Comparison of ENCODE assay signal across 8 mouse cellular contexts in genomic region chr19:47538801-47539200, GRCm38 (mm10). TPM values are rescaled to one million over a fixed set of nuclear protein-coding genes. Genes with fewer than 3 reads are reported as not detected.
DNase-seq lines count a peak whose midpoint lies in the region; ATAC-seq lines count a peak whose summit lies in the region.

No protein-coding gene starts in this region.

- H3K36me3 ChIP-seq in intestine, embryonic 16.5 days (ENCODE audit: control insufficient read depth, insufficient read depth, low read length) = no peaks in the 10 kb centered on the region
- no peaks in the 10 kb centered on the region for H3K36me3 ChIP-seq in midbrain, embryonic 13.5 days

- ATAC-seq in intestine, embryonic 16.5 days = no peak; the same call in 1 of the 2 replicates
- ATAC-seq in midbrain, embryonic 13.5 days = no peak

- peak overlapping the region; percentile 35; the same call in 1 of the 2 replicates for H3K27ac ChIP-seq in intestine, embryonic 16.5 days (ENCODE audit: low read length)
- no peak overlapping the region for H3K27ac ChIP-seq in midbrain, embryonic 13.5 days

- H3K9ac ChIP-seq in intestine, embryonic 16.5 days (ENCODE audit: low read depth, low read length) = 0 out of 2 replicates have a peak overlapping the region, but pooled peaks have one; percentile 39
- H3K9ac ChIP-seq in midbrain, embryonic 13.5 days (replicated peaks) = no peak overlapping the region

- peaks cover 24% of the 10 kb centered on the region for H3K4me1 ChIP-seq in intestine, embryonic 16.5 days (ENCODE audit: control insufficient read depth, insufficient read depth, low read length)
- peaks cover 18% of the 10 kb centered on the region for H3K4me1 ChIP-seq in midbrain, embryonic 13.5 days (replicated peaks)

- peak; percentile 74 for DNase-seq in 416B (ENCODE audit: low read depth)
- peak; percentile 60 for DNase-seq in NIH3T3 (ENCODE audit: low read depth)
- peak; percentile 69 to 80 for DNase-seq in lung, postnatal 4 days
- no peak for DNase-seq in left cerebral cortex, adult 18-20 months (ENCODE audit: low spot score in 2 of 2)
- DNase-seq in gastrocnemius, postnatal 10 days = no peak
- DNase-seq in cerebellum, postnatal 10 days = no peak

- no peaks in the 10 kb centered on the region for H3K9me3 ChIP-seq in intestine, embryonic 16.5 days (ENCODE audit: control insufficient read depth, low read length)
- H3K9me3 ChIP-seq in midbrain, embryonic 13.5 days = no peaks in the 10 kb centered on the region

- no peaks in the 10 kb centered on the region for H3K27me3 ChIP-seq in intestine, embryonic 16.5 days (replicated peaks; ENCODE audit: control insufficient read depth, insufficient read depth, low read length)
- H3K27me3 ChIP-seq in midbrain, embryonic 13.5 days = peaks cover 3% of the 10 kb centered on the region; the same call in 1 of the 2 replicates

- 0 out of 2 replicates have a peak overlapping the region, but pooled peaks have one; percentile 8 for H3K4me3 ChIP-seq in intestine, embryonic 16.5 days (ENCODE audit: low read length)
- no peak overlapping the region for H3K4me3 ChIP-seq in midbrain, embryonic 13.5 days (replicated peaks)

- H3K4me2 ChIP-seq in intestine, embryonic 16.5 days (ENCODE audit: low read depth, low read length) = peak overlapping the region; percentile 16; the same call in 1 of the 2 replicates
- H3K4me2 ChIP-seq in midbrain, embryonic 13.5 days (replicated peaks) = no peak overlapping the region

- 11% methylated on average over 6 of the region's 6 CpGs for WGBS in intestine, embryonic 16.5 days
- 26% methylated on average over 6 of the region's 6 CpGs for WGBS in midbrain, embryonic 13.5 days

RNA-seq across cellular contexts. Expression of gene Stn1, which starts 1.5 kb away (rescaled TPM):
- 39.2 and 43.9 TPM in 2 replicates for polyA plus RNA-seq in intestine, embryonic 16.5 days (2015; fragmentation: Nextera tagmentation; extraction: Ambion mirVana)
- total RNA-seq in left cerebral cortex, adult 18-20 months (2021) = 10 to 100 TPM; 24.9 to 25.3 TPM
- polyA plus RNA-seq in midbrain, embryonic 13.5 days (2015; fragmentation: Nextera tagmentation; extraction: Ambion mirVana) = 30.2 and 36.3 TPM in 2 replicates
- total RNA-seq in gastrocnemius, postnatal 10 days (2021) = 10 to 100 TPM; 10.5 to 15.2 TPM

RNA-seq across cellular contexts. Expression of gene Slk, which starts 40.7 kb away (rescaled TPM):
- 9.0 and 10.1 TPM in 2 replicates for polyA plus RNA-seq in intestine, embryonic 16.5 days (2015; fragmentation: Nextera tagmentation; extraction: Ambion mirVana)
- total RNA-seq in left cerebral cortex, adult 18-20 months (2021) = 10 to 100 TPM; 51.2 to 57.1 TPM
- polyA plus RNA-seq in midbrain, embryonic 13.5 days (2015; fragmentation: Nextera tagmentation; extraction: Ambion mirVana) = 6.5 and 7.4 TPM in 2 replicates
- 10 to 100 TPM; 35.5 to 43.7 TPM for total RNA-seq in gastrocnemius, postnatal 10 days (2021)

Comparison
In these comparisons a context has a peak if more than half of its experiments do, and no peak if none do; other contexts are left out.
1. DNase-seq: peak in 416B (single experiment), NIH3T3 (single experiment) and lung, postnatal 4 days (2 of 2); none in left cerebral cortex, adult 18-20 months (0 of 2), gastrocnemius, postnatal 10 days (single experiment) and cerebellum, postnatal 10 days (0 of 2).